Mouse (Mus musculus) right cerebral cortex, adult 2 months (tissue): Measurements from ENCODE around the gene Suz12.
"Not testable (repeated sequence)": the region's sequence is repeated elsewhere in the genome, so short reads cannot be mapped to it uniquely, and the experiment has no call there.

Source experiments
- DNase-seq, 2 experiments: peaks; one replicate each; pipeline ENCODE4 v3.0.0; 2021 to 2022; ENCODE audit warnings: low spot score in 2 of 2

Gene Suz12

GRCm38 (mm10) chr11:79992592-79993355 is at the start of gene Suz12:
Gene Suz12 (plus strand): TSS chr11:79993106.
- peak; percentile 91 to 93 for DNase-seq

DNA sequence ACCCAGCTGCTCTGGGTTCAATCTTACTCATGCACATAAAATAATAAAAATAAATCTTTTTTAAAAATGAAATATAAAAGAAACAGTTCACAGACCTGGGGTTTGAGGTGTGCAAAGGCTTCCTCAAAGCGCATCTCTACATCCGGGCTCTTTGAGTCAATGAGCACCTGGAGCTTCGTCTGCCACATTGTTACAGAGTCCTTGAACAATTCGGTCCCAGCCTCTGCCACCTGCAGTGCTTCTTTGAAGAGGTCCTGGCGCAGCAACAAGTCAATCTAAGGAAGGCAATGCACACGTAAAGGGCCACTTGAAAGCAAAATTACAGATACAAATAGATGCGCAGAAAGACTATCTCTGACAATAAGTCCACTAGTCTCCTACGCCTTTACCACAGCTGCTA is 49.8 kb upstream of the Suz12 start:
- no peak for DNase-seq

DNA sequence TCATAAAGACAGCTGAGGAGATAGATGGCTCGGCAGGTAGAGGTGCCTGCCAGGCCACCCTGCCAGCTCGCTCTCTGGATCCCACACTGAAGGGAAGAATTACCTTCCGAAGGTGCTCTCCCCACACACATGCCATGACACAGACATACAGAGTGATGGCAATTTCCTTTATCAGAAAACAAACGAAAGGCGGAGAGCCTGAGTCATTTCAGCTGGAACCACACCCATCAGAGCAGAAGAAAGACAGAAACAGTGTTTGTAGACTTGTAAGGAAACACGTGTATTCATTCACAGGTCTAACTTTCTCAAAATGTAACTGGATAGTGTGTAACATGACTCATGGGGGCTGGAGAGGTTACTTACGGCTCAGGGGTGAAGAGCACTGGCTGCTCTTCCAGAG is 49.3 kb upstream of the Suz12 start:
- no peak for DNase-seq

DNA sequence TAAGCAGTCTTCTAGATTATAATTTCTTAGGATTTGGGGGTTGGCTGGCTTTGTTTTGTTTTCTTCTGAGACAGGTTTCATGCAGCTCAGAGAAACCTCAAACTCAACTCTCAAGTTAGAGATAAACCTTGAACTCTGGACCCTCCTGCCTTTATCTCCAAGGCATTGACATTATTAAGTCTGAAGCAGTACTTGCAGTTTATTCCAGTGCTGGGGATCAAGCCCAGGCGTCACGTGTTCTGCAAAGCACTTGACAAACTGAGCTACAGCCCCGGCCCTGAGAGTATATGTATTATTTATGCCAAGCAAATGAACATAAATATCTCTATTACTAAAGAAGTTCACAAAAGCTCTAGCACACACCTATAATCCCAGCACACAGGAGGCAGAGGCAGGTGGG is 45.6 kb upstream of the Suz12 start:
- DNase-seq = no peak

DNA sequence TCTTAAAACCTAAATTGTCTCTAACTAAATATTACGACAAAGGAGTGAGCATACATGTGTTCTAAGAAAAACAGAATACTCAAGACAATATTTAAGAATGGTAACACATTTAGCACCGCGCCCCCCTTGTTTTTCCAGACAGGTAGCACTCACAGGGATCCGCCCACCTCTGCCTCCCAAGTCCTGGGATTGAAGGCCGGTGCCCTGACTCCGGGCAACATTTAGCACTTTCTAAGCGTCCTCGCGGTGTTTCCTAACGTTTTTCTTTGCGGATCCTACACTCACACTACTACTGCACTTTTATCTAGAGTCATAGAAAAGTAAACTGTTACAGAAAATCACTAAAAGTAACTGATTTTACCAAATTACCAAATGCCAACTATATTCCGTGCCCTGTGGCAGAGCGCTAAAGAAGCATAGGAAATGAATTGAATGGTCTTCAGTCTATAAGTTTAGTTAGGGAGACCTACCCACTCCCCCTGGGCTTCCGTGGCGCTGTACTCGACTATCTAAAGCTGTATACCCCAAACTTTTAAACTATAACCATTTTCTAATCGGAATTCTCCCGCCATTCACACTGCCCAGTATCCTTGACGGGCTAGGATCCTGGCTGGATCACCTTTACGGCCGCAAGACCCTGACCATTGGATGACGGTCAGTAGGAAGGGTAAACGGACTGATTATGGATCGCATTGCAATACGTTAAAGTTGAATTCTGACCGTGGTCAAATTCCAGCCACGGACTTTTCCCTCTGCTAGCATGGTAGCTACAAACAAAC is 31.4 kb upstream of the Suz12 start:
- DNase-seq = peak; percentile 5 to 7

DNA sequence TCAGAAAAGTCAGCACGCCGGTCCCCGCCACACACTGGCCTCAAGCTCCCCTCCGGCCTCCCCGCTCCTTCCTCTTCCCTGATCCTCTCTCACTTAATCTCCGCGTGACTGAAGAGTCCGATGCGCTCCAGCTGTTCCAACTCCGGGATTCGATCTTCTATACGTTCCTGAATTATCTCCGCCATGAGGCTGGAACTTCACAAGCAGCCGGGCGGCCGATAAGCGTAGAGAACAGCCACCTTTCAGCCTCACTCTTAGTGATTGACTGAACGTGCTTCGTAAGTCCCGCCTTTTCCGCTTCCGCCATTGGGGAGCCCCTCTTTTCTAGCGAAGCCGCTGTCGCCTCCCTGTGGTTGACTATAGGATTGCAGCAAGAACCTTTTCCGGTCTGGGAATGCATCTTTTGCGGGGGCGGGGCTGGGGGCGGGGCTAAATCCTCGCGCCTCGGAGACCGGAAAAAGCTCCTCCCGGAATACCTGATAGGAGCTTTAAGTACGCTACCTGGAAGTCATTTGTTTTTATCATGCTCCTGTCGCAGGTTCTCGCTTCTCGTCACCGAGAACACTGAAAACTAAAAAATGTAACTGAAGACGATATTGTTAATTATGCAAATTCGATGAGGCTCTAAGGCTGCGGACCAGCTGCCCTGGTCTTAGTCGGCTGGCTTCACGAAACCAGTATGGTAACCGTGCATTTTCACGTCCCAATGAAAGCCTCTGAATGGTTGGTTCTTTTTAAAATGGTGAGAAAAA is 30.6 kb upstream of the Suz12 start, which contains the start of gene Utp6:
Gene Utp6 (minus strand): TSS at position 266 of the 752 bp plus-strand sequence.
- peak; percentile 99 to 100 for DNase-seq

- no peak for DNase-seq
Measured at GRCm38 (mm10) chr11:79962877-79963183, 30.1 kb upstream of the Suz12 start.

- DNase-seq = no peak
Measured at GRCm38 (mm10) chr11:79963212-79963974, 29.5 kb upstream of the Suz12 start.

DNA sequence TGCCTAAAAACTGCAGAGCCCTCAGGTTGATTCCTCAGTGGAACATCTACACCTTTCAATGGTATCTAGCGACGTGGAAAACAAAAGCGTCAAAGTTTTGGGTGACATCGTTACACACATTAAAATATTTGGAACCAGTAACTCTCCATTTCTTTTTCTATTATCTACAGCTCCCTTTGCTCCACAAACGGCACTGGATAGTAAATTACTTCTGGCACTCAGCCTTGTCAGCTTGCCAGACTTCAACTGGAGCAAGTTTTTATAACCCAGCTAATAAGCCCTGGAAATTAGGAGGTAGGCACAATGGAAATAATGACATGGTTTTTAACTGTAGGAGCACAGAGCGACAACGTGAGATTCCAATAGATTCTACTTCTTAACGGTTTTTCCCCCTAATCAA is 27.0 kb upstream of the Suz12 start:
- peak; percentile 24 to 29 for DNase-seq

DNA sequence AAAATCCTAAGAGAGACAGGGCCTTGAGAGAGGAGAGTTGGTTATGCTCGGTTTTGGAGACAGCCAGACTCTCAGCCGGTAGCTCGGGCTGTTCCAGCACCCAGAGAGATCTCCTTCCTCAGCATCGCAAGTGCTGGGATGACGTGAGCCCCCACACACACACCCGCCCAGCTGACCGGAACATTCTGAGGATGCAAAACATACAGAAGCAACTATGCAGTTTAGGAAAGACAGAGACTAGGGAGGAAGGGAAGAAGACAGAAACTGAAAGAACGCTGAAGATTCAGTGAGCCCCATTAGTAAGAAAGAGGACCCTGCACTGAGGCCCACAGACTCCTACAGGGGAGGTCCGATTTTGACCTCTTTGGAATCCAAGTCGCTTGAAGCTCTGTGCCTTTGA is 25.2 kb upstream of the Suz12 start:
- no peak for DNase-seq

GRCm38 (mm10) chr11:79973133-79973532 is 19.8 kb upstream of the Suz12 start:
- DNase-seq = no peak

DNA sequence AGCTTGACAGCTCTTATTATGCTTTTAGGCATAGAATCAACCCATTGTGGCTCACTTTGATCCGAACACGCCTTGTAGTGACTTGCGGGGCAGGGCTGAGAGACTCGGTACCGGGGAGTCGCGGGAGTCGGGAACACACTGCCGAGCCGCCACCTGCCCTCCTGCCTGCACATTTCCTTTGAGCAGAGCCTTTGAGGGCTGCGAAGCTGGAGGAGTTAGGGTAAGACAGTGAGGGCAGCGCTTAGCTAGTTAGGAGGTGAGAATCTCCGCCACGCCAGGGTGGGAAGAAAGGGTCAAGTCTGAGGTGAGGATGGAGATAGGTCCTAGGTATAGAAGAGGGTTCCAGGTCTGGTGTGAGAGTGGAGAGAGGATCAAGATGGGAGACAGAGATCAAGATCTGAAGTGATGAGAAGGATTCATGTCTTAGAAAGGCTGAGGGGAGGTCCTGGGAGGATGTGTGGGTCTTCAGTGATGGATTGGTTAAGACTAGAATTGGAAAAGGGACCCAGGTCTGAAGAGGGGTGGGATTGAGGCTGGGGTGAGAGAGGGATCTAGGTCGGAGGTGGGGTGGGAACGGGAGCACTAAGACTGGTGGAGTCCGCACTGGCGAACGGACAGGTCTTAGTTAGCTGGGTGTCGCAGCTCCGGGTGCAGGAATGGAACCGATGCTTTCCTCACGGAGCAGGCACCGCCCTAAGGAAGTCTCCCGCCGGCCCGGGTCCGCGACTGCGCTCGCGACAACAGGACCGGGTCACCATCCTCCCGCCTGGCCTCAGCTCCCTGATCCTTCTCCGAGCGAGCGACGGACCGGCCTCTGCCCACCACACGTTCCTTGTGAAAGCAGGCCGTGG is 19.1 kb upstream of the Suz12 start:
- peak; percentile 17 to 37 for DNase-seq

DNA sequence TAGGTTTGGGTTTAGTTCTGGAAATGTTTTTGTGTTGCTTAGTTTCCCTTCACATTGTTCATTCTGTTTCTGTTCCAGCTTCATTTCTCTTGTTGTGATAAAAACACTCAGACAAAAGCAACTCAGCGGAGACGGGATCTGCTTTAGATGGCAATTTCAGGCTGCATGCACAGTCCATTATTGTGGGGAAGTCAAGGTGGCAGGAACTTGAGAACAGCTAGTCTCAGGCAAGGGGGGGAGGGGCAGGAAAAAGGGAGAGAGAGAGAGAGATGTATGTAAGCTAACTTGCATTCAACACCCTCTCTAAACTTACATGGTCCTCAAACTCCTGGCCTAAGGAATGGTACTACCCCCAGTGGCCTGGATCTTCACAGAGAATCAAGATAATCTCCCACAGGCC is 17.5 kb upstream of the Suz12 start:
- no peak for DNase-seq

- DNase-seq = no peak
Measured at GRCm38 (mm10) chr11:79976222-79976621, 16.7 kb upstream of the Suz12 start.

GRCm38 (mm10) chr11:79976645-79977044 is 16.3 kb upstream of the Suz12 start:
- DNase-seq = not testable (repeated sequence)

GRCm38 (mm10) chr11:79977061-79977460 is 15.8 kb upstream of the Suz12 start:
- not testable (repeated sequence) for DNase-seq

GRCm38 (mm10) chr11:79977747-79978146 is 15.2 kb upstream of the Suz12 start:
- DNase-seq = not testable (repeated sequence)

DNA sequence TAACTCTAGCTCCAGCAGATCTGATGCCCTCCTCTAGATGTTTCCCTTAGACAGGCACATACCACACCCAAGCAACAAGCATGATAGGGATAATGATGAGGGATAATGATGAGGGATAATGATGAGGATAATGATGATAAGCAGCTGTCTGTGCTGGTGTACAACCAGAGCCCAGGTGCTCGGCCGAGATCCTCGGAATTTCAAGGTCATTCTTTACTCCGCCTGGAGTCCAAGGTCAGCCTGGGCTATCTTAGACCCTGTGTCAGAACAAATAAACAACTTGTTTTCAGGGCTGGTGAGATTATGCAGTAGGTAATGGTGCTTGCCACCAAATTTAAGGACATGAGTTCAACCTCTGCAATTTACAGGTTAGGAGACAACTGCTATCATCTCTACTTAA is 6.0 kb upstream of the Suz12 start:
- DNase-seq = no peak

GRCm38 (mm10) chr11:79987896-79988295 is 5.0 kb upstream of the Suz12 start:
- no peak for DNase-seq

DNA sequence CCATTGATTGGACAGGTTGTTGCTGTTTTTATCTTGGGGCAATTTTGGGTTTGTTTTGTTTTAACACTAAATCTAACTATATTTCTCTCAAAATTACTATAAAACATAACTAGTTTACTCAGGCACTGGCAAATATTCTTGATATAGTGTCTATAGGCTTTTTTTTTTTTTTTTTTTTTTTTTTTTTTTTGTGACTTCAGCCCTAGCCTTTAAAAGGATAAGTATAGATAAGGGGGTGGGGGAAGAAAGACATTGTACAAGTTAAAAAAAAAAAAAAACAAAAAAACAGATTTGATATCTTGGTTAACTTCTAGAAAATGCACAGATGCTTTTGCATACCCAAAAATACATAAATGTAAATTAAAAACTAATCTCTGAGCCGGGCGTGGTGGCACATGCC is 2.8 kb upstream of the Suz12 start:
- no peak for DNase-seq

DNA sequence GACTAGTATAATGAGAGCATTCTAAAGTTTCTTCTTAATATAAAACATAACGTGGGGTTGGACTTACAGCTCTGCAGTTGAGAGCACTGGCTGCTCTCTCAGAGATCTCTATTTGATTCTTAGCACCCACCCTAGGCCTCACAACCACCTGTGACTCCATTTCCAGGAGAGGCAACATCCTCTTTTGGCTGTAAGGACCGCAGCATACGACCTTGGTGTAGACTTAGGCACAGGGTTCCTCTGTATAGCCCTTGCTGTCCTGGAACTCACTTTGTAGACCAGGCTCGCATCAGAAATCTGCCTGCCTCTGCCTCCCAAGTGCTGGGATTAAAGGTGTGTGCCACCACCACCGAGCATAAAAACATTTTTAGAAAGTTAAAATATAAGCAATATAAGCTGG is 1.3 kb upstream of the Suz12 start:
- DNase-seq = no peak
